Mouse (Mus musculus) C2C12 (cell line): Measurements from ENCODE around the gene Eps15.

Experiments
- CEBPB ChIP-seq: IDR thresholded peaks from one replicate; pipeline ENCODE4 v1.6.1; 2011; ENCODE audit warnings: low read depth, mild to moderate bottlenecking, control low read depth, moderate library complexity
- CTCF ChIP-seq: IDR thresholded peaks from one replicate; pipeline ENCODE4 v1.5.1; 2011; ENCODE audit not compliant: control insufficient read depth, insufficient read depth, insufficient read length
- MYOD1 ChIP-seq: IDR thresholded peaks from one replicate; pipeline ENCODE4 v1.6.1; 2011; ENCODE audit warnings: low read depth; ENCODE audit not compliant: control insufficient read depth, insufficient read length

- no peak for TF ChIP-seq CTCF
- TF ChIP-seq CEBPB, result no peak
- TF ChIP-seq MYOD1, result no peak
These were observed 98.0 kb downstream of the Eps15 start for GRCm38 (mm10) chr4:109378107-109378506.
